ENCODE assay signal across 2 mouse cellular contexts in the genomic region with DNA sequence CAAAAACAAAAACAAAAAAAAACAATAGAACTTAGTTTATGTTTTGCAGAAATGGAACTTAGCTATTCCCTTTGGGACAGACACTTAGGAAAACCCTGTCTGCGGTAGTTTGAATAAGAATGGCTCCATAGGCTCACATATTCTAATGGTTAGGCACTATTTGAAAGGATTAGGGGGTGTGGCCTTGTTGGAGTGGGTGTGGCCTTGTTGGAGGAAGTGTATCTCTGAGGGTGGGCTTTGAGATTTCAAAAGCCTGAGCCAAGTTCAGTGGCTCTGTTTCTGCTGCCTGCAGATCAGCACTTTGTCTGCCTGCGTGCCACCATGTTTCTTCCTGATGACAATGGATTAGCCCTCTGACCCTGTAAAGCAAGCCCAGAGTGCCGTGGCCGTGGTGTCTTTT.
TF ChIP-seq lines count a peak whose summit lies in the region.

No protein-coding gene starts in this region.

TF ChIP-seq in CH12.LX, 34 proteins besides CTCF, POLR2A, EP300 and RAD21:
- TF ChIP-seq SIN3A (IDR thresholded peaks at IDR 0.05; ENCODE audit: low read length) (no peak), POLR2AphosphoS2 (IDR thresholded peaks at IDR 0.05; ENCODE audit: low read depth, low read length) (no peak), NRF1 (IDR thresholded peaks at IDR 0.05; ENCODE audit: low read depth, low read length) (no peak), RCOR1 (conservative IDR thresholded peaks at IDR 0.05; ENCODE audit: low read depth, low read length) (no peak), TBP (conservative IDR thresholded peaks at IDR 0.05; ENCODE audit: low read depth, low read length) (no peak), ZC3H11A (IDR thresholded peaks at IDR 0.05; ENCODE audit: low read depth, low read length) (no peak), PAX5 (IDR thresholded peaks at IDR 0.05; ENCODE audit: low read length) (no peak), TCF12 (IDR thresholded peaks at IDR 0.05; ENCODE audit: low read depth, low read length) (no peak), HCFC1 (IDR thresholded peaks at IDR 0.05; ENCODE audit: low read depth, low read length) (no peak), CHD1 (IDR thresholded peaks at IDR 0.05; ENCODE audit: low read depth, low read length) (no peak), KAT2A (IDR thresholded peaks at IDR 0.05; ENCODE audit: insufficient replicate concordance, low read length) (no peak), SMC3 (IDR thresholded peaks at IDR 0.05; ENCODE audit: low read depth, low read length) (no peak), NELFE (IDR thresholded peaks at IDR 0.05; ENCODE audit: low read depth, low read length) (no peak)

TF ChIP-seq in ES-E14, 5 proteins besides CTCF, POLR2A, EP300 and RAD21:
- TF ChIP-seq MAFK (IDR thresholded peaks at IDR 0.05; ENCODE audit: insufficient read depth, low read depth, low read length) (no peak), ZNF384 (IDR thresholded peaks at IDR 0.05; ENCODE audit: low read depth, low read length) (no peak), HCFC1 (IDR thresholded peaks at IDR 0.05; ENCODE audit: borderline replicate concordance, insufficient read depth, low read length) (no peak), ZC3H11A (IDR thresholded peaks at IDR 0.05; ENCODE audit: borderline replicate concordance, low read depth, low read length) (no peak), CHD2 (IDR thresholded peaks at IDR 0.05; ENCODE audit: low read depth, low read length) (no peak)
